Mouse (Mus musculus) erythroblast, embryonic 14.5 days (primary cell): ENCODE data around the gene Neu2. TPM values are rescaled to one million over a fixed set of nuclear protein-coding genes. Genes with fewer than 3 reads are reported as not detected.

Experiments used
- H3K27me3 ChIP-seq: 2 replicates; pipeline ENCODE4 v1.6.1; 2012; ENCODE audit warnings: inconsistent platforms; ENCODE audit not compliant: control insufficient read depth
- H3K36me3 ChIP-seq: 2 replicates; pipeline ENCODE4 v1.6.1; 2012; ENCODE audit warnings: mild to moderate bottlenecking, inconsistent platforms; ENCODE audit not compliant: control insufficient read depth
- H3K4me1 ChIP-seq: 2 replicates; pipeline ENCODE4 v1.6.1; 2012; ENCODE audit warnings: inconsistent platforms; ENCODE audit not compliant: control insufficient read depth
- H3K4me3 ChIP-seq: replicated peaks from 2 replicates; pipeline ENCODE3; 2012; ENCODE audit warnings: moderate library complexity, mild to moderate bottlenecking, inconsistent platforms
- H3K9me3 ChIP-seq: 2 replicates; pipeline ENCODE4 v1.6.1; 2012; ENCODE audit warnings: low read length, inconsistent platforms, mixed read lengths; ENCODE audit not compliant: control insufficient read depth
- GATA1 ChIP-seq: IDR thresholded peaks from 2 replicates; pipeline ENCODE4 v1.6.1; 2012; ENCODE audit warnings: low read length, inconsistent platforms, mixed read lengths
- TAL1 ChIP-seq: IDR thresholded peaks from 3 replicates; pipeline ENCODE4 v1.6.1; 2012; ENCODE audit warnings: low read length, inconsistent platforms, mixed read lengths
- polyA plus RNA-seq: library from polyadenylated mRNA; stranded (reverse); fragments of >175 nt; gene quantifications from 2 replicates; pipeline ENCODE4 v1.2.3, GENCODE M21; 2012

Neu2 gene
- polyA plus RNA-seq, 1 experiment: not detected

DNA sequence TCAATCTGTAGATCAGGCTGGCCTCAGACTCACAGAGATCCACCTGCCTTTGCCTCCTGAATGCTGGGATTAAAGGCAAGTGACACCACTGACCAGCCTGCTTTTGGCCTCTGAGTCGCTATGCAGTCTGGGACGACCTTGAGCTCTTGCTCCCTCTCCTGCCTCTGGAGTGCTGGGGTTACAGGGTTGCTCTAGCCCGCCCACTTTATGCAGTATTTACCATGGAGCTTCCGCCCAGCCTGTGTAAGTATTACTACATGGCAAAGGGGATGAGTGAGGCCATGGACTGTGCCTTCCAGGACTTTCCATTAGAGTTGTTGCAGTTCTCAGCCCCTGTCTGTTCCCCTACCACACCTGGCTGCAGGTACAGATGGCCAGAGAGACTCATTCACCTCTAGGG, 22.7 kb downstream of the Neu2 start:
- Histone ChIP-seq H3K36me3 (no peaks in the 10 kb centered on the region), H3K4me3 (no peak overlapping the region), H3K27me3 (no peaks in the 10 kb centered on the region), H3K4me1 (no peaks in the 10 kb centered on the region), H3K9me3 (no peaks in the 10 kb centered on the region)
- no peak for TF ChIP-seq TAL1
- no peak for TF ChIP-seq GATA1

DNA sequence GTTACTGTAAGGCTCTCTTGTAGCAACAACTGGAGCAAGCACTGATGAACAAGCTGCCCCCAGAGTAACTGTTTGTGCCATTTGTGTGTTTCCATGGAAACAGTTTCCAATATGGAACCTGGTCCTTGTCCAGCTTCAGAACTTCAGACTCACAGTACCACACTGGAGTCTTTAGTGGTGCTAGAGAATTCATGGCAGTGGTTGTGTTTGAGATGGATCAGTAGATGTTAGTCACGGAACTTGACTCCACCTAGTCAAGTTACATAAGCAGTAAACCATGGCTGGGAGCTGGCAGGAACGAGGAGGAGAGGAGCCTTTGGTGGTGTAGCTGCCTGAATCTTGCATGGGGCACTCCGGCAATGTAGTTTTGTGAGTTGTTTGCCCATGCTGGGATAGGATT, 24.4 kb downstream of the Neu2 start:
- Histone ChIP-seq H3K9me3 (no peaks in the 10 kb centered on the region), H3K4me1 (no peaks in the 10 kb centered on the region)
- TF ChIP-seq GATA1: no peak
- TF ChIP-seq TAL1: no peak

DNA sequence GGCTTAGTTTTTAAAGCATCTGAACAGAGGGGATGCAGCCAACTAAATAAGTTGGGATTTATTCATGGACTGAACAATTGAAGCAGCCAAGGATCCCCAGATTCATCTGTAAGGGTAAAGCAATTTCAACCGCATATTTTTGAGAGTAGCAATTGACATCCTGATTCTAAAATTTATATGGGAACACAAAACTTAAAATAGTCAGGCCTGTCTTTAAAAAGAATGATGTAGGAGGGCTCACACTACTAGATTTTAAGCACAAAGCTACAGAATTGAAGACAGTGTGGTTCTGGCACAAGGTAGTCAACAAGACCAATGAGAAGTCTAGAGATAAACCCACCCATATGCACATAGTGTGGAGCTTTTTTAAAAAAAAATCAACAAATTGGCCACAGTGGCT, 27.3 kb downstream of the Neu2 start:
- H3K9me3 ChIP-seq: no peaks in the 10 kb centered on the region
- H3K4me3 ChIP-seq: no peak overlapping the region
- TF ChIP-seq GATA1 (no peak), TAL1 (no peak)
- H3K27me3 ChIP-seq: no peaks in the 10 kb centered on the region
- H3K4me1 ChIP-seq: no peaks in the 10 kb centered on the region
- H3K36me3 ChIP-seq: no peaks in the 10 kb centered on the region; the same call in 1 of the 2 replicates

More for the DNA sequence above, 24.4 kb downstream of the Neu2 start:
- H3K27me3 ChIP-seq: no peaks in the 10 kb centered on the region
- no peak overlapping the region for H3K4me3 ChIP-seq
- H3K36me3 ChIP-seq: no peaks in the 10 kb centered on the region

DNA sequence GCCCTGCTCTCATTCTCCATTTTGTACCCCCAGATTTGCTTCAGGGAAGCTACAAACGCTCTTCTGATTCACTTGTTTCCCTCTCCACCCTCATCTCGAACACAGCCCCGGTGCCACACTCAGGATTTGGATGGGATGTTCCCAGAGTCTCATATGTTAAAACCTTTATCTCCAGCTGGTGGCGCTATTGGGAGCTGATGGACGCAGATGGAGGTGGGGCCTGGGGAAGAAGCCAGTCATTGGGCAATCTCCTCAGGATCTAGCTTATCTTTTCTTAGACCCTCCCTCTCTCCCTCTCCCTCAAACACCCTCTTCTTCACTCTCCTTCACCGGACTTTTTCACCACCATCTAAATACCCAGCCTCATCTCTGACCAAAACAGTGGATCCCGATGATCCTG, 31.9 kb downstream of the Neu2 start:
- Histone ChIP-seq H3K36me3 (no peaks in the 10 kb centered on the region; the same call in 1 of the 2 replicates), H3K4me1 (no peaks in the 10 kb centered on the region), H3K4me3 (no peak overlapping the region), H3K9me3 (no peaks in the 10 kb centered on the region), H3K27me3 (no peaks in the 10 kb centered on the region)
- TF ChIP-seq TAL1 (no peak), GATA1 (no peak)

DNA sequence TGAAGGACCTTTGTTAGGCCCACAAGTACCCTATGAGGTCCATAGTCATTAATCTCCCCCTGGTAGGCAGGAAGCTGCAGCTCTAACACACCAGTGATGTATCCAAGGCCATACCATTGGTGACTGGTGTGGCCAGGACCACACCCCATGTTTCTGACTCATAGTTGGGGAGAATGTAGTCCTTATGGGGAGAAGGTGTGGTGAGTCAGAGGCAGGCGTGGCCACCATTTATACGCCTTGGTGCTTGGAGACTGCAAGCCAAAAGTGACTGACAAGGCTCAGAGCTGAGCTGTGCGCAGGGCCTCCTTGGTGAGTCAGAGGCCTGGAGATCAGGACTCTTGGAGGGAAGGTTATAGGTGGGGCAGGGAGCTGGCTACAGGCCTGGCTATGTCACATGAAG, 41.3 kb downstream of the Neu2 start:
- Histone ChIP-seq H3K36me3 (no peaks in the 10 kb centered on the region), H3K27me3 (no peaks in the 10 kb centered on the region), H3K4me3 (no peak overlapping the region), H3K9me3 (no peaks in the 10 kb centered on the region), H3K4me1 (no peaks in the 10 kb centered on the region)
- no peak for TF ChIP-seq TAL1
- TF ChIP-seq GATA1: no peak

DNA sequence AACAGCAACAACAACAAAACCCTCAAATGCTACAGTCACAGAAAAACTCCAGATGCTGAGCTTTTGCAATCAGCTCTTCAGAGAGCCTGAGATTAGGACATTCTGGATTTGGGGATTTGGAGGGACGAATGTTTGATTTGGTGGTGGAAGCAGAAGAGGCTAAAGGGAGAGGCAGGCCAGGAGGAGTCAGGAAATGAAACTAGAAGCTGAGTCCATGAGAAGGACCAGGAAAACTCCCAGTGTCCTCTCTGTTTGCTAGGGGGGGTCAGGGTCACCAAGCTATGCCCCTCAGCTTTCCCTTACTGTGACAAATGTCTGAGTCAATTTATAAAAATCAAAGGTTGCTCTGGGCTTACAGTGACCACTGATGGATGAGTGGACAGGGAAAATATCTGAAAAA, 43.9 kb downstream of the Neu2 start:
- Histone ChIP-seq H3K27me3 (no peaks in the 10 kb centered on the region), H3K4me1 (no peaks in the 10 kb centered on the region), H3K36me3 (no peaks in the 10 kb centered on the region), H3K9me3 (no peaks in the 10 kb centered on the region), H3K4me3 (no peak overlapping the region)
- TF ChIP-seq TAL1 (no peak), GATA1 (no peak)

DNA sequence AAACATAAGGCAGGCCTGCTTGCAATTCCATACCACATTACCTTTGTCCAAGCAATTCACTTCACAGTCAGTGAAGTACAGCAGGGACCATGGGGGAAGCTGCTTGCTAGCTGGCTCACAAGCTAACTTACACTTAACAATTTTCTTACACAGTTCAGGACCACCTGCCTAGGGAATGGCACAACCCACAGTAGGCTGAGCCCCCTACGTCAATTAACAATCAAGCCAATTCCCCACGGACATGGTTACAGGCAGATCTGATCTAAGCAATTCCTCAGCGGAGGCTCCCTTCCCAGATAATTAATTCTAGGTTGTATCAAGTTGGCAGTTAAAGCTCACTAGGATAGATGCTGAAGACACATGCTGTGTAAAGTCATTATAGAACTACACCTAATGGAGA, 53.3 kb downstream of the Neu2 start:
- Histone ChIP-seq H3K9me3 (no peaks in the 10 kb centered on the region), H3K27me3 (peaks cover 3% of the 10 kb centered on the region), H3K36me3 (no peaks in the 10 kb centered on the region), H3K4me3 (no peak overlapping the region), H3K4me1 (no peaks in the 10 kb centered on the region)
- no peak for TF ChIP-seq TAL1
- TF ChIP-seq GATA1: no peak

DNA sequence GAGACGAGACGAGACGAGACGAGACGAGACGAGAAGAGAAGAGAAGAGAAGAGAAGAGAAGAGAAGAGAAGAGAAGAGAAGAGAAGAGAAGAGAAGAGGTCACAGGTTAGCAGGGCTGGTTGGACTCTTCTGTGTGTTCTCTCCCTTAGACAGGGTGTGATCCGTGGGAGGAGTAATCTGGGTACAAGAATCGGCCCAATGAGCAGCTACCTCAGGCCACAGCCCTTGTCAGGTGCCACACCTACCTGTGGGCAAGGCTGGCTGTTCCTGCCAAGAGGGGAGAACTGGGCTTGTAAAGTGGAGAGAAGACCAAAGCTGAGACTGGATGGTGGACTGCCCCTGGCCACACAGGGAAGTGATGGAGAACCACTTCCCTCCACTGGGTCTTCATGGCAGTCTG, 56.1 kb downstream of the Neu2 start:
- Histone ChIP-seq H3K4me1 (no peaks in the 10 kb centered on the region), H3K36me3 (no peaks in the 10 kb centered on the region; the same call in 1 of the 2 replicates), H3K27me3 (peaks cover 3% of the 10 kb centered on the region), H3K4me3 (no peak overlapping the region), H3K9me3 (no peaks in the 10 kb centered on the region; the same call in 1 of the 2 replicates)
- TF ChIP-seq TAL1 (no peak), GATA1 (no peak)

DNA sequence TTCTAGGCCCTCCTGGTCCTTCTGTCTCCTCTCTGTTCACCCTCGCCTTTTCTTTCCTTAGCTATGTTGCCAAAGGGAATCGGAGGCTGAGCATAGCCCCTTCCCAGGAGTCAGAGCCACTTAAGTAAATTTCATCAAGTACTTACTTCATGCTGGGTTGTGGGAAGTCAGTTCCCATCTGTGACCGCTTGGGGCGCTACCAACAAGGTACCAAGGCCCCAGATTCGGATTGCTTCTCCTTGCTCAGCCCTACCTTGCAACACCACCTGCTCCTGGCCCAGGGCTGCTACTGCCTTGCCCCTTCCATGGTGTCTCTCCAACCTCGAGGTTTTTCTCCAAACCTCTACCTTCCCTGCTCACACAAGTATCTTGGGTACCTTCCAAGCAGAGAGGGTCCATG, 58.7 kb downstream of the Neu2 start:
- peaks cover 3% of the 10 kb centered on the region for H3K27me3 ChIP-seq
- H3K4me1 ChIP-seq: no peaks in the 10 kb centered on the region
- no peak overlapping the region for H3K4me3 ChIP-seq
- TF ChIP-seq TAL1 (no peak), GATA1 (no peak)
- H3K9me3 ChIP-seq: no peaks in the 10 kb centered on the region; the same call in 1 of the 2 replicates
- H3K36me3 ChIP-seq: no peaks in the 10 kb centered on the region; the same call in 1 of the 2 replicates

DNA sequence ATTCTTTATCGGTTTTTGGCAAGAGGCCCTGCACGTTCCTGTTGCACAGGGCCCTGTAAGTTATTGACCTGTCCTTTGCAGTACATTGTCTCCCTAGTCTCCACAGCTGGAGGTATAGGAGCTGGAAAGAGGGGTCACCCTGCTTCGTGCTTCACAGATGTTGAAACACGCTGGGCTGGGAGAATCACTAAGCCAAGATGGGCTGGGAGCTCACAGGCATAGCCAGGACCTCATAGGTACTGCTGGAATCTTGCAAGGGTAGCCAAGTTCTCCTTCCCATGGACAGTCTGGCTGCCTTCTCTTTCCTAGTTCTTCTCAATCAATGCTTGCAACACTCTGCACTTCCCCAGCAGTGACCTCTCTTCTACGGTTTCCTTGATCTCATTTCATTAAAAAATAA, 63.6 kb downstream of the Neu2 start:
- Histone ChIP-seq H3K36me3 (no peaks in the 10 kb centered on the region; the same call in 1 of the 2 replicates), H3K4me3 (peak overlapping the region; percentile 38), H3K9me3 (no peaks in the 10 kb centered on the region; the same call in 1 of the 2 replicates), H3K27me3 (no peaks in the 10 kb centered on the region), H3K4me1 (no peaks in the 10 kb centered on the region)
- TF ChIP-seq TAL1: no peak
- no peak for TF ChIP-seq GATA1
